Mouse (Mus musculus) spleen, postnatal 10 days (tissue): Measurements from ENCODE around the gene Mlph.
A peak's percentile ranks its signal among the peaks of the same experiment; 100 is the strongest.

Source experiments
- DNase-seq, 2 experiments: peaks; one replicate each; pipeline ENCODE4 v3.0.0; 2021 to 2022; ENCODE audit warnings: low spot score in 2 of 2

Mlph gene

GRCm38 (mm10) chr1:90914948-90915569 lies at the start of gene Mlph:
Gene Mlph (plus strand): TSS chr1:90915085.
- no peak for DNase-seq

GRCm38 (mm10) chr1:90866734-90867133 lies 48.2 kb upstream of the Mlph start:
- DNase-seq = no peak

GRCm38 (mm10) chr1:90870581-90870980 lies 44.3 kb upstream of the Mlph start:
- DNase-seq = no peak

- DNase-seq = no peak
Measured at GRCm38 (mm10) chr1:90875371-90875770, 39.5 kb upstream of the Mlph start.

- DNase-seq = no peak
Measured at GRCm38 (mm10) chr1:90875961-90876360, 38.9 kb upstream of the Mlph start.

GRCm38 (mm10) chr1:90876486-90877270 lies 38.2 kb upstream of the Mlph start:
- no peak for DNase-seq

GRCm38 (mm10) chr1:90885771-90886460 lies 29.0 kb upstream of the Mlph start:
- no peak for DNase-seq

GRCm38 (mm10) chr1:90894521-90894920 lies 20.4 kb upstream of the Mlph start:
- no peak for DNase-seq

- no peak for DNase-seq
Measured at GRCm38 (mm10) chr1:90895004-90895403, 19.9 kb upstream of the Mlph start.

GRCm38 (mm10) chr1:90896281-90896680 lies 18.6 kb upstream of the Mlph start:
- no peak for DNase-seq

GRCm38 (mm10) chr1:90896741-90897361 lies 18.0 kb upstream of the Mlph start:
- no peak for DNase-seq

GRCm38 (mm10) chr1:90898012-90898411 lies 16.9 kb upstream of the Mlph start:
- DNase-seq = no peak

GRCm38 (mm10) chr1:90899816-90900215 lies 15.1 kb upstream of the Mlph start:
- DNase-seq = no peak

- DNase-seq = no peak
Measured at GRCm38 (mm10) chr1:90900406-90900805, 14.5 kb upstream of the Mlph start.

- DNase-seq = no peak
Measured at GRCm38 (mm10) chr1:90901246-90901645, 13.6 kb upstream of the Mlph start.

GRCm38 (mm10) chr1:90901681-90902208 lies 13.1 kb upstream of the Mlph start:
- no peak for DNase-seq

GRCm38 (mm10) chr1:90902751-90903150 lies 12.1 kb upstream of the Mlph start:
- DNase-seq = no peak

- DNase-seq = no peak
Measured at GRCm38 (mm10) chr1:90903211-90903945, 11.5 kb upstream of the Mlph start.

- DNase-seq = no peak
Measured at GRCm38 (mm10) chr1:90903971-90904458, 10.9 kb upstream of the Mlph start.

- DNase-seq = no peak
Measured at GRCm38 (mm10) chr1:90904729-90905404, 10.0 kb upstream of the Mlph start.

GRCm38 (mm10) chr1:90906357-90906756 lies 8.5 kb upstream of the Mlph start:
- DNase-seq = peak in 1 of 2 experiments; percentile 34
